In the genomic region with DNA sequence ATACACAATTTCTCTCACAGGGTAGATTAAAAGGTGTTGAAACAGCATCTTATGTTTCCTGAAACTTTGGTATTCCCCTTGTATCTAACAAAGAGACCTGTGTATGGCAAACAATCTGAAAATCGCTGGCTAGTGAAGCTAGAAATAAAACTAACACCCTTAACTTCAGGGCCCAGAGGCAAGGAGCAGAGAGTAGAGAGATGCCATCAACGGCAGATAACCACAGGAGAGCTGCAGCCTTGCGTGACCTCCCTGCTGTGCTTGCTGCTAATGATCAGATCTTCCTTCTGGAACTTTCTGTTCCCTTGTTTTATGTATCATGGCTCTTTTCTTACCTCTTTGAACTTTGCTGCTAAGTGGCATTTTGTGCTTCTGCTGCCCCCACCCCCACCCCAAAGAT, we compare ENCODE assay signal across 28 mouse cellular contexts.
"Had no signal": no experiment of that assay in that cellular context is flagged by ENCODE, and none has a peak within 500 bp of the region (broad histone marks: within the 10 kb centered on the region; RNA-seq: fewer than 3 reads in every experiment).

No protein-coding gene starts in this region.

- DNase-seq: cerebellum, adult 8-10 months; cerebellum, adult 9-10 months; cerebellum, adult 9-11 months; cerebellum, postnatal 10 days; cerebellum, postnatal 14 days; cerebellum, postnatal 25 days; cerebellum, postnatal 36 days; embryo, embryonic 11 days; forebrain, postnatal 0 days; gastrocnemius, adult 2 months; gastrocnemius, postnatal 10 days; gastrocnemius, postnatal 14 days; gastrocnemius, postnatal 25 days; gastrocnemius, postnatal 36 days; heart, adult 11 months; heart, adult 18-20 months; heart, adult 2 months had no signal

- H3K4me2 ChIP-seq: embryonic facial prominence, embryonic 12.5 days; embryonic facial prominence, embryonic 13.5 days; embryonic facial prominence, embryonic 15.5 days; forebrain, embryonic 12.5 days; forebrain, embryonic 13.5 days; forebrain, embryonic 15.5 days had no signal

- H3K9me3 ChIP-seq: embryonic facial prominence, embryonic 10.5 days; embryonic facial prominence, embryonic 12.5 days; embryonic facial prominence, embryonic 13.5 days; embryonic facial prominence, embryonic 15.5 days; forebrain, embryonic 10.5 days; forebrain, embryonic 12.5 days; forebrain, embryonic 13.5 days; forebrain, embryonic 15.5 days had no signal

- H3K4me3 ChIP-seq: embryonic facial prominence, embryonic 10.5 days; embryonic facial prominence, embryonic 12.5 days; embryonic facial prominence, embryonic 13.5 days; embryonic facial prominence, embryonic 15.5 days; erythroblast, embryonic 14.5 days; forebrain, embryonic 10.5 days; forebrain, embryonic 12.5 days; forebrain, embryonic 13.5 days; forebrain, embryonic 15.5 days; gastrocnemius, adult 2 months; heart, adult 2 months had no signal

- H3K9ac ChIP-seq: embryonic facial prominence, embryonic 12.5 days; embryonic facial prominence, embryonic 13.5 days; embryonic facial prominence, embryonic 15.5 days; forebrain, embryonic 12.5 days; forebrain, embryonic 13.5 days; forebrain, embryonic 15.5 days; forebrain, postnatal 0 days had no signal

- H3K27ac ChIP-seq: embryonic facial prominence, embryonic 10.5 days; embryonic facial prominence, embryonic 12.5 days; embryonic facial prominence, embryonic 13.5 days; embryonic facial prominence, embryonic 15.5 days; forebrain, embryonic 10.5 days; forebrain, embryonic 12.5 days; forebrain, embryonic 13.5 days; forebrain, embryonic 15.5 days; gastrocnemius, adult 2 months; heart, adult 2 months had no signal

- ATAC-seq: forebrain, embryonic 13.5 days; forebrain, embryonic 14.5 days; forebrain, embryonic 15.5 days; forebrain, embryonic 16.5 days; forebrain, postnatal 0 days had no signal

- H3K36me3 ChIP-seq: embryonic facial prominence, embryonic 10.5 days; embryonic facial prominence, embryonic 12.5 days; embryonic facial prominence, embryonic 13.5 days; embryonic facial prominence, embryonic 15.5 days; forebrain, embryonic 10.5 days; forebrain, embryonic 12.5 days; forebrain, embryonic 15.5 days had no signal

- H3K27me3 ChIP-seq: embryonic facial prominence, embryonic 12.5 days; embryonic facial prominence, embryonic 13.5 days; embryonic facial prominence, embryonic 15.5 days; forebrain, embryonic 12.5 days; forebrain, embryonic 13.5 days; forebrain, embryonic 15.5 days had no signal

- H3K4me1 ChIP-seq: embryonic facial prominence, embryonic 10.5 days; embryonic facial prominence, embryonic 12.5 days; embryonic facial prominence, embryonic 13.5 days; embryonic facial prominence, embryonic 15.5 days; forebrain, embryonic 10.5 days; forebrain, embryonic 12.5 days; forebrain, embryonic 13.5 days; forebrain, embryonic 15.5 days had no signal
